In the genomic region with DNA sequence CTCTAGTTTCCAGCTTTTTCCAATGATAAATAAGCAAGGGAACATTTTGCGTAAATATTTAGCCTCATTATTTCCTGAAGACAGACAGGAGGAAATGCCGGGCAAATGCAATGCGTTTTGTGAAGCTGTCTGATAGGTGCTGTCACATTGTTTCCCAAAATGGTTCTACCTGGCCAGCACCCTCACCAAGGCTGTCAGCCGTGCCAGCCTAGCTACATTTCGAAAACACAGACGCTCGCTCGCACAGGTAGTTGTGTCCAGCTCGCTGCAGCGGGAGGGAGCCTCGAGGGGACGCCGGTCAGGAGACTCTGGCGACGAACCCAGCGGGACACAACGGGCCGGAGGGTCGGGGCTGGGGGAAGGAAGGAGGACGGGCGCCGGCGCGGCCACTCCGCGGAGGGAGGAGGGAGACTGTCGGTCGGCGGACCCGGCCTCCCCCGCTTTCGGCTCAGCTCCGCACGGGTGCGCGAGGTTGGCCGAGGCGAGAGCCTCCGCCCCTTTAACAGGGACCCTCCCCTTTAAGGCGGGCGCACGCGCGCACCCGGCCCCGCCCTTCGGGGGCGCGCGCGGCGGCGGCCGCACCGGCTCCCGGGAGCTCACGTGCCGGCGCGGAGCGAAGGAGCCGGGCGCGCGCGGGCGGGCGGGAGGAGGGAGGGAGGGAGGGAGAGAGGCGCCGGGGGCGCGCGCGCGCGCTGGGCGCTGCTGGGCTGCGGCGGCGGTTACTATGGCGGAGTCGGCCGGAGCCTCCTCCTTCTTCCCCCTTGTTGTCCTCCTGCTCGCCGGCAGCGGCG, we compare ENCODE assay signal across 8 mouse cellular contexts. TPM values are rescaled to one million over a fixed set of nuclear protein-coding genes. Genes with fewer than 3 reads are reported as not detected.
DNase-seq lines count a peak whose midpoint lies in the region; ATAC-seq and TF ChIP-seq lines count a peak whose summit lies in the region.

A gene (plus strand): TSS at position 647 of the 791 bp plus-strand sequence.

- peaks cover 43% of the 10 kb centered on the region for H3K4me1 ChIP-seq in forebrain, embryonic 13.5 days
- peaks cover 38% of the 10 kb centered on the region for H3K4me1 ChIP-seq in heart, postnatal 0 days (ENCODE audit: control insufficient read depth, insufficient read depth)
- peaks cover 20 to 40% of the 10 kb centered on the region in 2 experiments for H3K4me1 ChIP-seq in liver, embryonic 14.5 days (replicated peaks; ENCODE audit: control insufficient read depth in 2 of 2, insufficient read depth in 2 of 2, low read length in 1 of 2)
- peaks cover 32% of the 10 kb centered on the region for H3K4me1 ChIP-seq in stomach, embryonic 15.5 days

- H3K36me3 ChIP-seq in forebrain, embryonic 13.5 days (ENCODE audit: poor library complexity, severe bottlenecking) = no peaks in the 10 kb centered on the region
- H3K36me3 ChIP-seq in heart, postnatal 0 days (replicated peaks; ENCODE audit: control insufficient read depth, insufficient read depth, low read length) = no peaks in the 10 kb centered on the region
- no peaks in the 10 kb centered on the region for H3K36me3 ChIP-seq in liver, embryonic 14.5 days (replicated peaks; ENCODE audit: control insufficient read depth, insufficient read depth, low read depth)
- H3K36me3 ChIP-seq in stomach, embryonic 15.5 days = no peaks in the 10 kb centered on the region

- no peaks in the 10 kb centered on the region for H3K9me3 ChIP-seq in forebrain, embryonic 13.5 days (replicated peaks)
- no peaks in the 10 kb centered on the region for H3K9me3 ChIP-seq in heart, postnatal 0 days (replicated peaks; ENCODE audit: control insufficient read depth, low read length)
- no peaks in the 10 kb centered on the region for H3K9me3 ChIP-seq in liver, embryonic 14.5 days (ENCODE audit: control insufficient read depth, low read length)
- no peaks in the 10 kb centered on the region for H3K9me3 ChIP-seq in stomach, embryonic 15.5 days

- peak within 1 kb of the TSS; percentile 97 for H3K9ac ChIP-seq in forebrain, embryonic 13.5 days
- peak within 1 kb of the TSS; percentile 96 for H3K9ac ChIP-seq in heart, postnatal 0 days (replicated peaks; ENCODE audit: low read depth, low read length)
- H3K9ac ChIP-seq in liver, embryonic 14.5 days (replicated peaks) = peak within 1 kb of the TSS; percentile 72
- peak within 1 kb of the TSS; percentile 85 for H3K9ac ChIP-seq in stomach, embryonic 15.5 days

- H3K27me3 ChIP-seq in forebrain, embryonic 13.5 days = peaks cover 10% of the 10 kb centered on the region
- H3K27me3 ChIP-seq in heart, postnatal 0 days (ENCODE audit: control insufficient read depth, insufficient read depth, low read length) = no peaks in the 10 kb centered on the region
- peaks cover 11% of the 10 kb centered on the region; the same call in 1 of the 2 replicates for H3K27me3 ChIP-seq in liver, embryonic 14.5 days (ENCODE audit: control insufficient read depth, insufficient read depth, low read length)
- H3K27me3 ChIP-seq in stomach, embryonic 15.5 days (replicated peaks) = no peaks in the 10 kb centered on the region

- TF ChIP-seq EP300 in heart, postnatal 0 days (IDR thresholded peaks at IDR 0.05; ENCODE audit: low read depth) = no peak
- no peak for TF ChIP-seq EP300 in liver, embryonic 14.5 days (IDR thresholded peaks at IDR 0.05; ENCODE audit: low read depth)

- peak within 1 kb of the TSS; percentile 75 for H3K27ac ChIP-seq in forebrain, embryonic 13.5 days
- peak within 1 kb of the TSS; percentile 90 for H3K27ac ChIP-seq in heart, postnatal 0 days (ENCODE audit: low read depth)
- no peak within 1 kb of the TSS for H3K27ac ChIP-seq in liver, embryonic 14.5 days
- peak within 1 kb of the TSS; percentile 81 for H3K27ac ChIP-seq in stomach, embryonic 15.5 days

- peak within 1 kb of the TSS; percentile 95 for H3K4me3 ChIP-seq in forebrain, embryonic 13.5 days
- H3K4me3 ChIP-seq in heart, postnatal 0 days (ENCODE audit: low read depth, low read length) = peak within 1 kb of the TSS; percentile 97
- peak within 1 kb of the TSS; percentile 70 to 73 for H3K4me3 ChIP-seq in liver, embryonic 14.5 days (ENCODE audit: insufficient read depth in 1 of 2, low read depth in 2 of 2, low read length in 2 of 2)
- peak within 1 kb of the TSS; percentile 83 for H3K4me3 ChIP-seq in stomach, embryonic 15.5 days (replicated peaks)

- TF ChIP-seq CTCF in heart, postnatal 0 days (IDR thresholded peaks at IDR 0.05; ENCODE audit: low read depth) = no peak
- no peak for TF ChIP-seq CTCF in liver, embryonic 14.5 days (IDR thresholded peaks at IDR 0.05; ENCODE audit: low read depth)

- peak; percentile 80 to 85 for DNase-seq in CD8-positive naive resting alpha-beta T cell, adult 2 months (ENCODE audit: low read depth in 2 of 2, low spot score in 2 of 2)
- DNase-seq in c-Kit-positive CD71-negative TER-119-negative erythroid progenitor cells, embryonic 14.5 days (ENCODE audit: low read depth) = peak; percentile 74
- DNase-seq in heart, postnatal 0 days (ENCODE audit: low spot score) = peak; percentile 87
- DNase-seq in kidney, postnatal 36 days = peak; percentile 91 to 93
- DNase-seq in liver, embryonic 14.5 days (ENCODE audit: low read depth in 3 of 3, low spot score in 3 of 3) = peak; percentile 66 to 68 (median 68)
- peak; percentile 90 for DNase-seq in neural tube, embryonic 10.5 days (ENCODE audit: extremely low spot score, low spot score)

- ATAC-seq in forebrain, embryonic 13.5 days = peak; percentile 86
- ATAC-seq in heart, postnatal 0 days (ENCODE audit: insufficient read depth, low read depth) = peak; percentile 91
- ATAC-seq in liver, embryonic 14.5 days (ENCODE audit: insufficient read depth) = peak; percentile 87
- ATAC-seq in stomach, embryonic 15.5 days (ENCODE audit: insufficient read depth, low FRiP score, low read depth) = peak; percentile 88

- 1% methylated on average over 38 of the region's 87 CpGs for WGBS in forebrain, embryonic 13.5 days
- WGBS in heart, postnatal 0 days = 1% methylated on average over 27 of the region's 87 CpGs
- under 1% methylated on average over 25 of the region's 87 CpGs for WGBS in liver, embryonic 14.5 days (ENCODE audit: insufficient replicate concordance)
- under 1% methylated on average over 52 of the region's 87 CpGs for WGBS in stomach, embryonic 15.5 days

- peak within 1 kb of the TSS; percentile 89 for H3K4me2 ChIP-seq in forebrain, embryonic 13.5 days
- peak within 1 kb of the TSS; percentile 83 for H3K4me2 ChIP-seq in heart, postnatal 0 days (ENCODE audit: low read depth, low read length)
- H3K4me2 ChIP-seq in liver, embryonic 14.5 days (ENCODE audit: low read depth) = peak within 1 kb of the TSS; percentile 69
- H3K4me2 ChIP-seq in stomach, embryonic 15.5 days = peak within 1 kb of the TSS; percentile 83

RNA-seq across cellular contexts. Expression of the gene that starts here (rescaled TPM):
- polyA plus RNA-seq in forebrain, embryonic 13.5 days (2015; fragmentation: Nextera tagmentation; extraction: Ambion mirVana) = 14.3 and 15.8 TPM in 2 replicates
- total RNA-seq in heart, postnatal 0 days (2014; rRNA removed; ENCODE audit: low replicate concordance) = 22.3 and 25.9 TPM in 2 replicates
- polyA plus RNA-seq in heart, postnatal 0 days (2015; fragmentation: Nextera tagmentation; extraction: Ambion mirVana) = 5.2 and 5.8 TPM in 2 replicates
- 3.2 and 3.4 TPM in 2 replicates for polyA plus RNA-seq in liver, embryonic 14.5 days (2012; rRNA removed)
- polyA plus RNA-seq in liver, embryonic 14.5 days (2014; fragmentation: Nextera tagmentation; extraction: Ambion mirVana) = 1.3 and 2.0 TPM in 2 replicates
- polyA plus RNA-seq in stomach, embryonic 15.5 days (2015; fragmentation: Nextera tagmentation; extraction: Ambion mirVana) = 8.9 and 9.9 TPM in 2 replicates
